Mouse (Mus musculus): ENCODE measurements around the gene Ccdc88b. TPM values are rescaled to one million over a fixed set of nuclear protein-coding genes. Genes with fewer than 3 reads are reported as not detected.

The Ccdc88b gene
- polyA plus RNA-seq, 1 experiment, result not detected

GRCm38 (mm10) chr19:6892512-6892911, 34.5 kb upstream of the Ccdc88b start:
- Histone ChIP-seq H3K4me3 (ENCODE audit: insufficient read depth, low read depth, low read length) (no peak overlapping the region), H3K27ac (ENCODE audit: insufficient read depth, low read depth, low read length) (no peak overlapping the region), H3K4me1 (ENCODE audit: control insufficient read depth, insufficient read depth, low read length) (no peaks in the 10 kb centered on the region)
- TF ChIP-seq POLR2A (IDR thresholded peaks at IDR 0.05; ENCODE audit: insufficient read depth, low read depth, low read length) (no peak), CTCF (IDR thresholded peaks at IDR 0.05; ENCODE audit: insufficient read depth, low read depth, low read length) (no peak)
- 74% methylated on average over 4 of the region's 4 CpGs for WGBS

- no peaks in the 10 kb centered on the region for H3K4me1 ChIP-seq (ENCODE audit: control insufficient read depth, insufficient read depth, low read length)
- no peak overlapping the region for H3K27ac ChIP-seq (ENCODE audit: insufficient read depth, low read depth, low read length)
- no peak for TF ChIP-seq POLR2A (IDR thresholded peaks at IDR 0.05; ENCODE audit: insufficient read depth, low read depth, low read length)
- TF ChIP-seq CTCF (IDR thresholded peaks at IDR 0.05; ENCODE audit: insufficient read depth, low read depth, low read length), result no peak
- 84% methylated on average over 4 of the region's 4 CpGs for WGBS
- H3K4me3 ChIP-seq (ENCODE audit: insufficient read depth, low read depth, low read length), result no peak overlapping the region
Measured at GRCm38 (mm10) chr19:6877965-6878364, 20.0 kb upstream of the Ccdc88b start.

GRCm38 (mm10) chr19:6876799-6877198, 18.8 kb upstream of the Ccdc88b start:
- Histone ChIP-seq H3K4me3 (ENCODE audit: insufficient read depth, low read depth, low read length) (no peak overlapping the region), H3K27ac (ENCODE audit: insufficient read depth, low read depth, low read length) (no peak overlapping the region), H3K4me1 (ENCODE audit: control insufficient read depth, insufficient read depth, low read length) (no peaks in the 10 kb centered on the region)
- TF ChIP-seq POLR2A (IDR thresholded peaks at IDR 0.05; ENCODE audit: insufficient read depth, low read depth, low read length), result no peak
- TF ChIP-seq CTCF (IDR thresholded peaks at IDR 0.05; ENCODE audit: insufficient read depth, low read depth, low read length), result no peak

- H3K4me1 ChIP-seq (ENCODE audit: control insufficient read depth, insufficient read depth, low read length), result no peaks in the 10 kb centered on the region
- TF ChIP-seq POLR2A (IDR thresholded peaks at IDR 0.05; ENCODE audit: insufficient read depth, low read depth, low read length) (no peak), CTCF (IDR thresholded peaks at IDR 0.05; ENCODE audit: insufficient read depth, low read depth, low read length) (no peak)
- no peak overlapping the region for H3K4me3 ChIP-seq (ENCODE audit: insufficient read depth, low read depth, low read length)
- 84% methylated on average over 6 of the region's 6 CpGs for WGBS
- no peak overlapping the region for H3K27ac ChIP-seq (ENCODE audit: insufficient read depth, low read depth, low read length)
Measured at GRCm38 (mm10) chr19:6875834-6876233, 17.8 kb upstream of the Ccdc88b start.

- no peak overlapping the region for H3K4me3 ChIP-seq (ENCODE audit: insufficient read depth, low read depth, low read length)
- no peak overlapping the region for H3K27ac ChIP-seq (ENCODE audit: insufficient read depth, low read depth, low read length)
- no peaks in the 10 kb centered on the region for H3K4me1 ChIP-seq (ENCODE audit: control insufficient read depth, insufficient read depth, low read length)
- WGBS, result 83% methylated on average over 1 of the region's 1 CpGs
- TF ChIP-seq CTCF (IDR thresholded peaks at IDR 0.05; ENCODE audit: insufficient read depth, low read depth, low read length), result no peak
- no peak for TF ChIP-seq POLR2A (IDR thresholded peaks at IDR 0.05; ENCODE audit: insufficient read depth, low read depth, low read length)
Measured at GRCm38 (mm10) chr19:6874257-6874656, 16.2 kb upstream of the Ccdc88b start.

- TF ChIP-seq CTCF (IDR thresholded peaks at IDR 0.05; ENCODE audit: insufficient read depth, low read depth, low read length), result no peak
- TF ChIP-seq POLR2A (IDR thresholded peaks at IDR 0.05; ENCODE audit: insufficient read depth, low read depth, low read length), result no peak
- H3K27ac ChIP-seq (ENCODE audit: insufficient read depth, low read depth, low read length), result no peak overlapping the region
- WGBS, result 71% methylated on average over 3 of the region's 3 CpGs
Measured at GRCm38 (mm10) chr19:6872701-6873100, 14.7 kb upstream of the Ccdc88b start.

GRCm38 (mm10) chr19:6871574-6872271, 13.7 kb upstream of the Ccdc88b start:
- TF ChIP-seq CTCF (IDR thresholded peaks at IDR 0.05; ENCODE audit: insufficient read depth, low read depth, low read length), result no peak
- no peaks in the 10 kb centered on the region for H3K4me1 ChIP-seq (ENCODE audit: control insufficient read depth, insufficient read depth, low read length)
- H3K27ac ChIP-seq (ENCODE audit: insufficient read depth, low read depth, low read length), result no peak overlapping the region
- H3K4me3 ChIP-seq (ENCODE audit: insufficient read depth, low read depth, low read length), result no peak overlapping the region
- WGBS, result 68% methylated on average over 5 of the region's 5 CpGs

More at GRCm38 (mm10) chr19:6872701-6873100, 14.7 kb upstream of the Ccdc88b start:
- H3K4me3 ChIP-seq (ENCODE audit: insufficient read depth, low read depth, low read length), result no peak overlapping the region
- H3K4me1 ChIP-seq (ENCODE audit: control insufficient read depth, insufficient read depth, low read length), result no peaks in the 10 kb centered on the region

GRCm38 (mm10) chr19:6869355-6869754, 11.3 kb upstream of the Ccdc88b start:
- TF ChIP-seq POLR2A (IDR thresholded peaks at IDR 0.05; ENCODE audit: insufficient read depth, low read depth, low read length) (no peak), CTCF (IDR thresholded peaks at IDR 0.05; ENCODE audit: insufficient read depth, low read depth, low read length) (no peak)
- Histone ChIP-seq H3K27ac (ENCODE audit: insufficient read depth, low read depth, low read length) (no peak overlapping the region), H3K4me3 (ENCODE audit: insufficient read depth, low read depth, low read length) (no peak overlapping the region; the same call in 1 of the 2 replicates), H3K4me1 (ENCODE audit: control insufficient read depth, insufficient read depth, low read length) (no peaks in the 10 kb centered on the region)
- 12% methylated on average over 5 of the region's 5 CpGs for WGBS

GRCm38 (mm10) chr19:6861451-6861850, 3.4 kb upstream of the Ccdc88b start:
- Histone ChIP-seq H3K4me1 (ENCODE audit: control insufficient read depth, insufficient read depth, low read length) (no peaks in the 10 kb centered on the region), H3K27ac (ENCODE audit: insufficient read depth, low read depth, low read length) (no peak overlapping the region), H3K4me3 (ENCODE audit: insufficient read depth, low read depth, low read length) (no peak overlapping the region)
- TF ChIP-seq POLR2A (IDR thresholded peaks at IDR 0.05; ENCODE audit: insufficient read depth, low read depth, low read length), result no peak
- TF ChIP-seq CTCF (IDR thresholded peaks at IDR 0.05; ENCODE audit: insufficient read depth, low read depth, low read length), result no peak
- 96% methylated on average over 4 of the region's 4 CpGs for WGBS

Data from olfactory bulb, adult 2 months (tissue).